Mouse (Mus musculus) c-Kit-negative CD71-positive TER-119-positive erythroid progenitor cells, embryonic 14.5 days (primary cell): Measurements from ENCODE around the gene Ceacam18.

Source experiments
- DNase-seq: peaks from one replicate; pipeline ENCODE4 v3.0.0-alpha.2; 2013; ENCODE audit warnings: low read depth, low spot score

Gene Ceacam18

GRCm38 (mm10) chr7:43634500-43634899 is at the start of gene Ceacam18:
Gene Ceacam18, plus strand, starts transcription at chr7:43634707.
- DNase-seq = no peak

DNA sequence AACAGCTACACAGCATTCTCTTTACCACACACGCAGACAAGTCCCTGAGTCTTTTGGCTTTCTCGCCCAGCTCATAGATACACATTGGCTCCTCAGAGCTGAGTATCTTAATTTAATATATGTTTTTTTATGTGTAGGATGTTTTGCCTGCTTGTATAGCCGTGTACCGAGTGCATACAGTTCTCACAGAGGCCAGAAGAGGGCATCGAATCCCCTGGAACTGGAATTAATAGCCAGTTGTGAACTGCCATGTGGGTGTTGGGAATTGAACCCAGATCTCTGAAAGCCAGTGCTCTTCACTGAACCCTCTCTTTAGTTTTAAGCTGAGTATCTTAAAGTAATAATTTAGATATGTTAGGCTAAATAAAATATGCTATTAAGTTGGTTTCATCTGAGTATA is 49.7 kb upstream of the Ceacam18 start:
- no peak for DNase-seq

- no peak for DNase-seq
Measured at GRCm38 (mm10) chr7:43601884-43602283, 32.6 kb upstream of the Ceacam18 start.

GRCm38 (mm10) chr7:43606896-43607742 is 27.4 kb upstream of the Ceacam18 start, which contains the start of gene Zfp819:
Gene Zfp819, plus strand, starts transcription at chr7:43607169.
- DNase-seq = no peak

GRCm38 (mm10) chr7:43607743-43608287 is 26.7 kb upstream of the Ceacam18 start:
- no peak for DNase-seq

- DNase-seq = no peak
Measured at GRCm38 (mm10) chr7:43608316-43608824, 26.1 kb upstream of the Ceacam18 start.

GRCm38 (mm10) chr7:43613816-43614551 is 20.5 kb upstream of the Ceacam18 start:
- no peak for DNase-seq

- DNase-seq = no peak
Measured at GRCm38 (mm10) chr7:43622927-43623326, 11.6 kb upstream of the Ceacam18 start.

GRCm38 (mm10) chr7:43623819-43624218 is 10.7 kb upstream of the Ceacam18 start:
- no peak for DNase-seq

GRCm38 (mm10) chr7:43625065-43625464 is 9.4 kb upstream of the Ceacam18 start:
- DNase-seq = no peak

DNA sequence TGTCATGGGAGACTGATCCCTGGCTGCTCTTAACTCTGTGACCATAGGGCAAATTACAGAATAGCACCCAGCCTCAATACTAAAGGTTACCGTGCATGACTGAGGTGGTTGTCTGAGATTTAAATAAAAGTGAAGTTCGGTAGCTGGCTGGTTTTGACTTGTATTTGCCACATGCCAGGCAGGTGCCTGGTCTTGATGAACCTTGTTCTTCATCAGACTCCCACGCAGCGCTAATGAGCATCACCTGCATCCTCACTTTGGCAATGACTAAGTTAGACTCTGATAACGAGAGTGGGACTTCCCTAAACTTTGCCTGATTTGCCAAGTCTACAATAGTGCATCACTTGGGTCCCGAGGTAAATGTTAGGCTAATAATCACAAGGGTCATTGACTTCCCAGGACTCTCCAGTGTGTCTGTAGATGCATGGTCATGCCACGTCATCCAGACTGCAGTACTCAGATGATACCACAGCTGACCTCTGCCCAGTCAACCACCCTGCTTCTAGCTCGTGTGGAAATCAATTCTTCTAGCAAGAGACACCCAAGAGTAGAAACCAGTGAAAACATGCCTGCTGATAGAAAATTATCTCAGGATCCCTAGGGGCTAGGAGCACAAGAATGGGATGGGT is 8.6 kb upstream of the Ceacam18 start:
- no peak for DNase-seq

GRCm38 (mm10) chr7:43633940-43634339 is 567 bp upstream of the Ceacam18 start:
- DNase-seq = no peak

DNA sequence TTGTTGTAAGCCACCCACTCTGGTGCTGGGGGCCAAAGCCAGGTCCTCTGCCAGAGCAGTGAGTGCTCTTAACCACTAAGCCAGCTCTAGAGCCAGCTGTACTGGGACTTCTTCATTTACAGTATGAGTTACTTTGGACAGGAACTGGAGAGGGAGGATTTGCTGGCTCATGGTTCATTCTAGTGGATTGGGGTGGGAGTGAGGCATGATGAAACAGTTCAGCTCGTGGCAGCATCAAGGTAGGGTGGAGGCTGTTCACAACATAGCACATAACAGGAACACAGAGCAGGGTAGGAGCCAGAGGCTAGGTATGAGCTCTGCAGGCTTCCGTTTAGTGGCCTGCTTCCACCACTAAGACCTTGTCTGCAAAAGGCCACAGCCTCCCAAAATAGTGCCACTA is 1.7 kb downstream of the Ceacam18 start:
- DNase-seq = no peak

DNA sequence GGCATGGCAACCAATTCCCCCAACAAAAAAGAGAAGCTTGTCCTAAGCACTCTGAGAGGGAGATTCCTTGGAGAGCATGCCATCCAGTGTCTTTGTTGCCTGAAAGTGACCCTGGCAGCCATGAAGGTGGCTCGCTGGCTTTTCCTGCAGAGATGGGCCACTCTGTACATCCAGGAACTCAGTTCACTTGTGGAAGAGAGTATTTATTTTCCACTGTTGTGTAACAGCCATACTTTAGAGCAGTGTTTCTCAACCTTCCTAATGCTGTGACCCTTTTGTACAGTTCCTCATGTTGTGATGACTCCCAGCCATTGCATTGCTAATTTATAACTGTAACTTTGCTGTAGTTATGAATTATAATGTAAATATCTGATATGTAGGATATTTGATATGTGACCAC is 2.6 kb downstream of the Ceacam18 start:
- DNase-seq = no peak

DNA sequence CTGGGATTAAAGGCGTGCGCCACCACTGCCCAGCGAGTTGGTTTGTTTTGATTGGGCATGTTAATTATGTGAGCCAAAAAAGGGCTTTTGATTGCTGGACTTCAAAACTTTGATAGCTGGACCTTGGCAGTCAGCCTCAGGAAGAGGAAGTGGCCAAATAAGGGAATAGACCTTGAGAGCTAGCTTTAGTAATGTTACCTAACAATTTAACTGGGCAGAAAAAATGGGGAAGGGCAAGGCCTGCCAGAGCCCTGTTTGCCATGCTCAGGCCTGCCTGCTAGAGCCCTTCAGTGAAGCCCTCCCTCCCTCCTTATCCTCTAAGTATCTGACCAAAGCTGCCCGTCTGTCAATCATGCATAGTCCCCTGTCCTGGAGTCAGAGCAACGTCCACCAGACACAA is 8.1 kb downstream of the Ceacam18 start:
- no peak for DNase-seq

GRCm38 (mm10) chr7:43643046-43643652 is 8.6 kb downstream of the Ceacam18 start:
- no peak for DNase-seq

DNA sequence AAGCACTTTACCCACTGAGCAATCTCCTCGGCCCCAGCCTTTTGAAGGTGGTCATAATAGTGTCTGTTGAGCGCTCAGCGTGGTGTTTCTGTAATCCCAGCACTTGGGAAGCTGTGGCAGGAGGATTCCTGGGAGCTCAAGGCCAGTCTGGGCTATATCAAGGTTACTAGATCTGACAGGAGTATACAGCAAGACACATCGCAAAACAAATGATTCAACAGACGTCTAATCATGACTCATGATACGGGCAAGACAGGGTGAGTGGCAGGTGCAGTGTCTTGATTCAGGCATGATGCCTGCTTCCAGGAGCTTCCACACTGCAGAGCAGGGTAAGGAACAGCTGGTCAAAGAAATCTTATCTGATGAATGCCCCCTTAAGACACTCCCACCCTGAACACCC is 18.2 kb downstream of the Ceacam18 start:
- no peak for DNase-seq

- DNase-seq = no peak
Measured at GRCm38 (mm10) chr7:43654519-43654918, 20.0 kb downstream of the Ceacam18 start.

DNA sequence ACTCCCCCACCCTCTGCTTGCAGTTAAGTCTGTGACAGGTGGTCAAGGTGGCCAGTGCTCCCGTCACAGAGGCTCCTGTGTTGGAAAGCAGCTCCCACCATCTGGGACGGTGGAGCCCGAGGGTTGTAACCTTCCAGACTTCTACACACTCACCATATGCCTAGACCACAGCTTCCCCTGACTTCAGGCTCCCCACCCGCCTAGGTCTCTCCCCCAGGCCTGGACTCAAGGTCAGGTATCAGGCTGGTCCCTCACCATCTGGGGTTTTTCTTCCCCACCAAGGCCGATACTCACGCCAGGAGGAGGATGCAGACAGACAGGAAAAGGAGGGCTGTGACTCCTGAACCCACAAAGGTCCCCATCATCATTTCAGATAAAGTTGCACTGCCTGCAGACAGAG is 21.7 kb downstream of the Ceacam18 start:
- no peak for DNase-seq

DNA sequence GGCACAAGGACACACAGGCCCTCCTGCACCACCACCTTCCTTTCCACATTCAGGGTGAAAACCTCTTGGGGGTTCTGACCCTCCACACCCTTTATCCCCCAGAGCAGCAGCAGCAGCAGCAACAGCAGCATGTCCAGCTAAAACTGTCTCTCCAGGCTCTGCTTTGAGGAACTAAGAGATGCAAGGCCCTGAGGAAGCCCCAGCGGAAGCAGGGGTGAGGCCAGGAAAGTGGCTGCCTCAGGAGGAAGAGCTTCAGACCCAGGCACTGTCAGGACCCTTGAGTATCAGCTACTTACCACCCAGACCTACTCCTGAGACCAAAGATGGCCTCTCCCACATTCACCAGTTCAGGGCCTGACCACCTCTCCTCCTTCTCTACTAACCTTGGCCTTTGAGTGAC is 25.5 kb downstream of the Ceacam18 start, which contains the start of gene Siglece:
Gene Siglece, minus strand, starts transcription at position 160 of the 400 bp plus-strand sequence.
- no peak for DNase-seq

DNA sequence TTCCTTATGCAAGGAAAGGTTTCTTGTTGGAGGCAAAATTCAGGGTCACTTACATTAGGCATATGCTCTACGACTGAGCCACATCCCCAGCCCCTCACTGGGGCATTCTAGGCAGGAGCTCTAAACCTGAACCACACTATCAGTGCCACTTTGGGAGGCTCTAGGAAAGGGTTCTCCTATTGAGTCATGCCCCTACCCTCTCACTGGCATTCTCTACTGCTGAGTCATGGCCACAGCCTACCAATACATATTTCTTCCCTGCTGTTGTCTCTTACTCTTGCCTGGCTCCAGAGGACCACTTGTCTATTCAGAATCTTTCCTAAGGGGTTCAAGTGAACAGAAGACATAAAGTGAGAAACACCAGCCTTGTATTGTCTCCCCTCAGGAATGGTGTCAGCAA is 28.3 kb downstream of the Ceacam18 start:
- no peak for DNase-seq
